Mouse (Mus musculus): ENCODE data around the gene Rpp40.

Gene Rpp40

DNA sequence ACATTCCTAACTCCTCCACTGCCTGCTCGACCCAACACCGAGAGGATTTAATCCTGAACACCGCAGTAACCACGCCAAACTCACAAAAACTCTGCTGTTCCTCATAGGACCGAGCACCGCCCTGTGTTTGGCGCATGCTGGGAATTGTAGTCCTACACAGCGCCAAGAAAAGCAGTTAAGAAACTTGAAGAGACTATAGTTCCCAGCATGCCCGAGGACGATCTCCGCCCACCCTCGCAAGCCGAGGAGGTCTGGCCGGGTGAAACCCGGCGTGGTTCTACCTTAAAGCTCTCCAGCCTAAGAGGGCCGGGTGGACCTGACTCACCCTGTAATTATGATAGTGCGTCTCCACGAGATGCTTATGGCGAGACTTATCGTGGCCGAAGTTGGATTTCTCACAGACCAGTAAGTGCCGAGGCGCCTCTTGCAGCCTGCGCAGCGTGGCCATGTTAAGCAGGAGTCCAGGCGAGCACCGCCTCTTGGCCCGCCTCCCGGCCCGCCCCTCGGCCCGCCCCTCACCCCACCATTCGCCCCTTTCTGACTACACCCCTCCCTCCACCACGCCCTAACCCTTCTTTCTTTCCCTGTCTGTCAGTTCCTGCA is at the start of gene Rpp40:
Gene Rpp40 (minus strand): TSS at position 481 of the 603 bp plus-strand sequence.
- DNase-seq (ENCODE audit: low read depth, low spot score), result peak; percentile 97

DNA sequence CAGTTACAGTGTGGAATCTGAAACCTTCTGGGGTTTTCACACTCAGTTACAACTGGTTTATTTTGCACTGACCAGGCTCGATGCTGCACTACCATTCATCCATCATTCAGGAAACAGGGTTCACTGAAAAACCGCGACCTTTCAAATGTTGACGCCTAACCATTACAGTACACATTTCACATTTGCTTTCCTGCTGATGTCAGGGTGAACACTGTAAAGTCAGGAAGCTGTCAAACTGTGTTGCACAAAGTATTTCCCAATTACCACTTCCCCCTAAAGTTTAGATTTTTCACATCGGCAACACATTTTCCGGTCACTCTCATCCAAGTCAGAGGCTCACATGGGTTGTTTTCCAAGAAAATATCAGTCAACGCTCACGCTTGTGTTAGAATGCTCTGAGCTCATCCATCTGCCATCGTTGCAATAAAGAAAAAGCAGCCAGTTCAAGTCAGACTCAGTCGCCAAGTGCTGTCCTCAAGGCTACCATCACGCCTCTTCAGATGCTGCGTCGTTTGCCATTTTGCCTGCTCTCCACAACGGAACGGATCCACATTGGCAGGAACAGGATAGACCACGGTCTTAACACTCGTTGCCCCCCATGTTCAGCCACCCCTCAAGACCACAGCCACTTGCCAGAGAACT is 43.8 kb upstream of the Rpp40 start:
- no peak for DNase-seq (ENCODE audit: low read depth, low spot score)

DNA sequence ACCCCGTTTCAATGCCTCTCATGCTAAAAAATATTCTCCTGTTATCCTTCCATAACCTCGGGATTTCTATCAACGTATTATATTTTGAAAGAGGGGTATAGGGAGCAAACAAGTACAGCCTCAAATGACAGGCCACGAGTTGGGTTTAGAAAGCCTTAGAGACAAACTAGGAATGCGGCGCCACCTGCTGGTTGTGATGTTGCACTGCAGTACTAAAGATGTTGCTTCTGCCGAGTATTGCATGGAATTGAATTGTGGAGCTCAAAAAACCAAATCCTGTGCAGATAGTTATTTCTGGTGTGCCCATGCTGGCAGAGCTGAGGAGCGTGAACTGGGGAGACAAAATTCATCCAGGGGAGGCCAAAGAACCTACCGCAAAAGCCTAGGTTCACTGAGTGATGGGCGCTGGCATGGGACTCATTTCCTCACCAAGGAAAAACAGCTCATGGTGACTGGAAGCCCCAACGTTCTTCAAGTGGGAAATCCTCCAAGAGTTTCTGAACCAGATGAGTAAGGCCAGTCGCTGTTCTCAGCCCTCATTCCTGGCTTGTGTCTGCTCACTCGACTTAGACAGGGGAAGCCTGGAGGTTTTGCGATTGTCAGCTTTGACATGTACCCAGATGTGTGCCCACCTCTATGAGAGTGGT is 41.3 kb upstream of the Rpp40 start:
- DNase-seq (ENCODE audit: low read depth, low spot score), result peak; percentile 63

- DNase-seq (ENCODE audit: low read depth, low spot score), result no peak
Observed at GRCm38 (mm10) chr13:35946659-35947353, 40.6 kb upstream of the Rpp40 start.

DNA sequence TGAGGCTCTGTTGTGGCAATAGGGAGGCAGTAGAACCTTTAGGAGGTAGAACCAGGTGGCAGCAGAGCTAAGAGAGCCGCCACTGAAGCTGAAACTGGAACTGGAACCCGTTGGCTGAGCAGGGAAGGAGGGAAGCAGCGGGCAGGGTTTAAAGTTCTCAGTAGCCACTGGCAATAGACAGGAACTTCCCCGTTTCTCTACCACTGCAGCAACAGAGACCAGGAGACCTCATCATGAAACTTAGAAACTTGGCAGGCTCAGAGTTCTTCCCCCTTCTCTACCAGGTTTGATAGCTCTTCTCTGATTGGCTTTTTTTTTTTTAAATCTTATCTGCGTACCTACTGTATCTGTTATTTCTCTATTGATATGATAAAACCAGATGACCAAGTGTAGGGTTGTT is 34.8 kb upstream of the Rpp40 start:
- no peak for DNase-seq (ENCODE audit: low read depth, low spot score)

DNA sequence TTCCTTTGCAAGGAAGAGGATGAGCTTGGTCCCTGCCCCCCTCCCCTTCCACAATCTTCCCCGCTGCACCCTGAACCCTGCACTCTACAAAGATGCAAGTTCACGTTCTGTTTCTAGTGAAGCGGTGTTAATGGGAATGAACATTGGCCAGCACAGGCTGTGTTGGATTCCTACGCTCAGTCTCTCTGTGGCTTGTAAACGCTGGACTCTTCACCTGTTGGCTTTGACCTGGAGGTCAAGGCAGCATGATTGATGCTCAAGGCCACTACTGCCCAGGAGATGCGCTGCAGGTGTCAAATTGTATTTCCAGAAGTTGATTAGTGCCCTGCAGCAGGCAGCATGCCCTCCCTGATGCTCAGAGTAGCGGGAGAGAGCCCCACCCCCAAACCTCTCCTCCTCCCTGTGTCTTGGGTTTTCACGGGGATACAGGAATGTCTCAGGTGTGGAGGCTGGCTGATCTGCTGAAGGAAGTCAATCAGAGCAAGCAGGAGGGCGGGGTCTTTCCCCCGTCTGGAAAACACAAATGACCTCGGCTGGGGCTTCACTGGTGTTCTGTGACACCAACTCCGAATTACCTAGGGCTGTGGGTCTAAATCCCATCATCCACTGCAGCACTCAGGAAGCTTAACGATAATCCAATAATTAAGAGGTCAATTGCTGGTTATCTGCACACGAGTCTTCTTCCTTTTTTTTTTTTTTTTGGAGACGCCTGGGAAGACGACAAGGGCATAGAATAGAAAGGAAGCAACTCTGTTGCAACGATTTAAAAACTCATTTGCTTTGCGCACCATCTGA is 33.9 kb upstream of the Rpp40 start:
- DNase-seq (ENCODE audit: low read depth, low spot score), result peak; percentile 30

DNA sequence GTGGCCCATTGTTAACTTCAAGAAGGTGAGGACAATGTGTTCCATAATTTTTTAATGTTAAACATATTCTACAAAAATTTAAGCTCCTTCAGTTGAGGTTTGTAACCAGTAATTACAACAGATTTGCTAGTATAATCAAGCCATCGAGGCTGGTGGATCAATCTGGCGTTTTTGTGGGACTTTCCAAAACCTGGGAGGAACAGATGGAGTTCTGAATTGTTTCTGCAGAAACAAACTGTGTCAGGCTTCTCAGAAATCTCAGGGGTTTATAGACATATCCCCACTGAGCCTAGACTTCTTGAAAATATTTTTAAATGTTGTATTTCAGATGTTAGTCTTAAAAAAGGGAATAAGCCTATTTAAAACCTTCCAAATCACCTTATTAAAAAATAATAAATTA is 31.8 kb upstream of the Rpp40 start:
- DNase-seq (ENCODE audit: low read depth, low spot score), result no peak

GRCm38 (mm10) chr13:35911476-35911875 is 5.3 kb upstream of the Rpp40 start:
- DNase-seq (ENCODE audit: low read depth, low spot score), result no peak

- no peak for DNase-seq (ENCODE audit: low read depth, low spot score)
Observed at GRCm38 (mm10) chr13:35905378-35905777, 781 bp downstream of the Rpp40 start.

- no peak for DNase-seq (ENCODE audit: low read depth, low spot score)
Observed at GRCm38 (mm10) chr13:35892866-35893265, 13.3 kb downstream of the Rpp40 start.

DNA sequence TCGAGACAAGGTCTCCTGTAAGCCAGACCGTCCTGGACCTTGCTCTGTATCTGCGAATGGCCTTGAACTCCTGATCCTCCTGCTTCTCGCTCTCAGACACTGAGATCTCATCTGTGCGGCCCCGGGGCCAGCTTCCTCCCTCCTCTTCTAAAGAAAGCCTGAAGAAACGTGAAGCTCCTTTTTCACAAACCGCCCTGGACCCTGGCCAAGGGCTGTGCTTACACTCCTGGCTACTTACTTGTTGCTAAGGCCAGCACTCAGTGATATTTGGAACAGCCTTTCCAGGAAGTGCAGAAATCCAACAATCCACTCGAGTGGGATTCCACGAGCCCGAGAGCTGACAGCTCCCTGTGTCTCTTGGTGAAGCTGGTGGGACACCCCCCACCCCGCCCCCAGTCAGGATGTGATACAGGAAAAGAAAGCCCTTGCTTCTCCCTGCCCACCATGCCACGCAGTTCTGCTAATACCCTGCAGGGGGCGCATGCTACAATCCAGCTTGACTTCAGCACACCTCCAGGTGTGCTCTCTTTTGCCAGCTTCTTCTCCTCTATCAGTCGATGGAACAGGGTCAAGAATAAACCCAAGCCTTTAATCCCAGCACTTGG is 19.9 kb downstream of the Rpp40 start:
- DNase-seq (ENCODE audit: low read depth, low spot score), result peak; percentile 74

DNA sequence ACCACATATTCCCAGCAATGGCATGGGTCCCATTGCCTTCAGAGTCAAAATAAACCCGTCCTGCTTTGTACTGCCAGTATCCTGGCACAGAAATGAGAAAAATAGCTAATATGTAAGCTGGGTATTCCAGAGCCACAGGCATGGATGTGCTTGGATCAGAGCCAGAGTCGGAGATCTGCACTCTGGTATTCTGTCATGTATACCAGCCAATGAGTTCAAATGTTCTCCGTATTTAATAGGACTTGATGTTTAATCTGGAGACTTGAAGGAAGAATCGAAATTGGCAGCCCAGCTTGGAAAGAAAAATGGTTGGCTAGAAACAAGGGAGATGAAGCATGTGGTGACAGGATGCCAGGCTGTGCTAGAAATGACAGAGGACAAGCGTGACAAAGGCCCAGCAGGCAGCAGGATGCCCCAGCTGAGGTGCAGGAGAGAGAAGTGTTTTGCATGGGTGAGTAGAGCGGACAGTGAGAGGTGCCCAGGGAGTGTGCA is 25.6 kb downstream of the Rpp40 start:
- DNase-seq (ENCODE audit: low read depth, low spot score), result no peak

DNA sequence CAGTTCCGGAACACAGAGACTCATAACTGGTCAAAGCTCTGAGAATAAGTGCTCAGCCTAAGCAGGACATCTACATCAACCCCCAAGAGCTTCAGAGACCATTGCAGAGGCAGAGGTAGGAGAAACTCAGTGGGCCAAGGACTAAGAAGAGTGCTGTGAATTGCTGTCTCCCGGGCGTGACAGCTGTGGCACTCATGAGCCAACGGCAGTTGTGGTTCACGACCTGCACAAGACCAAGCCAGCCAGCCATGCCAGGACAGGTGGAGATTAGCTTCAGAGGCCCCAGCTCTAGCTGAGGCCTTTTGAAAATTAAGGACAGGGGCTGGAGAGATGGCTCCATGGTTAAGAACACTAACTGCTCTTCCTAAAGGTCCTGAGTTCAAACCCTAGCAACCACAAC is 26.6 kb downstream of the Rpp40 start:
- DNase-seq (ENCODE audit: low read depth, low spot score), result no peak

GRCm38 (mm10) chr13:35879068-35879467 is 27.1 kb downstream of the Rpp40 start:
- no peak for DNase-seq (ENCODE audit: low read depth, low spot score)

GRCm38 (mm10) chr13:35878282-35878681 is 27.9 kb downstream of the Rpp40 start:
- DNase-seq (ENCODE audit: low read depth, low spot score), result no peak

- no peak for DNase-seq (ENCODE audit: low read depth, low spot score)
Observed at GRCm38 (mm10) chr13:35875396-35875795, 30.8 kb downstream of the Rpp40 start.

- DNase-seq (ENCODE audit: low read depth, low spot score), result no peak
Observed at GRCm38 (mm10) chr13:35871107-35871506, 35.1 kb downstream of the Rpp40 start.

GRCm38 (mm10) chr13:35870659-35871058 is 35.5 kb downstream of the Rpp40 start:
- DNase-seq (ENCODE audit: low read depth, low spot score), result no peak

- DNase-seq (ENCODE audit: low read depth, low spot score), result no peak
Observed at GRCm38 (mm10) chr13:35860916-35861315, 45.2 kb downstream of the Rpp40 start.

GRCm38 (mm10) chr13:35857486-35857885 is 48.7 kb downstream of the Rpp40 start:
- peak; percentile 59 for DNase-seq (ENCODE audit: low read depth, low spot score)
